Mouse (Mus musculus): ENCODE results near the gene Cldn9. TPM values are rescaled to one million over a fixed set of nuclear protein-coding genes. Genes with fewer than 3 reads are reported as not detected.

Cldn9 gene
- polyA plus RNA-seq, 1 experiment = not detected

- no peak for DNase-seq (ENCODE audit: low spot score)
These were observed 3.5 kb downstream of the Cldn9 start for GRCm38 (mm10) chr17:23680336-23680735.

GRCm38 (mm10) chr17:23679127-23679835 lies 4.5 kb downstream of the Cldn9 start, which contains the start of gene Cldn6:
TSS of gene Cldn6 (plus strand) at chr17:23679249.
- no peak for DNase-seq (ENCODE audit: low spot score)

GRCm38 (mm10) chr17:23677236-23677679 lies 6.6 kb downstream of the Cldn9 start, which contains the start of gene Tnfrsf12a:
TSS of gene Tnfrsf12a (minus strand) at chr17:23677468.
- peak; percentile 73 for DNase-seq (ENCODE audit: low spot score)

GRCm38 (mm10) chr17:23676473-23677031 lies 7.3 kb downstream of the Cldn9 start:
- DNase-seq (ENCODE audit: low spot score) = peak; percentile 62

GRCm38 (mm10) chr17:23675564-23676281 lies 8.1 kb downstream of the Cldn9 start:
- DNase-seq (ENCODE audit: low spot score) = peak; percentile 58

- DNase-seq (ENCODE audit: low spot score) = peak; percentile 59
These were observed 8.7 kb downstream of the Cldn9 start for GRCm38 (mm10) chr17:23675127-23675526.

GRCm38 (mm10) chr17:23674271-23674952 lies 9.4 kb downstream of the Cldn9 start:
- DNase-seq (ENCODE audit: low spot score) = no peak

GRCm38 (mm10) chr17:23673424-23674073 lies 10.3 kb downstream of the Cldn9 start, which contains the start of the genes Hcfc1r1 and Thoc6:
TSS of gene Hcfc1r1 (plus strand) at chr17:23673596.
TSS of gene Thoc6 (minus strand) at chr17:23673882.
- peak; percentile 92 for DNase-seq (ENCODE audit: low spot score)

- DNase-seq (ENCODE audit: low spot score) = no peak
These were observed 11.1 kb downstream of the Cldn9 start for GRCm38 (mm10) chr17:23672761-23673160.

GRCm38 (mm10) chr17:23671519-23671918 lies 12.3 kb downstream of the Cldn9 start:
- DNase-seq (ENCODE audit: low spot score) = no peak

GRCm38 (mm10) chr17:23670516-23671074 lies 13.2 kb downstream of the Cldn9 start:
- DNase-seq (ENCODE audit: low spot score) = no peak

GRCm38 (mm10) chr17:23665511-23665910 lies 18.3 kb downstream of the Cldn9 start:
- no peak for DNase-seq (ENCODE audit: low spot score)

- DNase-seq (ENCODE audit: low spot score) = no peak
These were observed 19.2 kb downstream of the Cldn9 start for GRCm38 (mm10) chr17:23664556-23665021.

- DNase-seq (ENCODE audit: low spot score) = no peak
These were observed 22.3 kb downstream of the Cldn9 start for GRCm38 (mm10) chr17:23661526-23661925.

- DNase-seq (ENCODE audit: low spot score) = no peak
These were observed 23.0 kb downstream of the Cldn9 start for GRCm38 (mm10) chr17:23660876-23661200.

GRCm38 (mm10) chr17:23660117-23660875 lies 23.5 kb downstream of the Cldn9 start, which contains the start of gene Bicdl2:
TSS of gene Bicdl2 (plus strand) at chr17:23660506.
- peak; percentile 79 for DNase-seq (ENCODE audit: low spot score)

GRCm38 (mm10) chr17:23658450-23658849 lies 25.4 kb downstream of the Cldn9 start:
- DNase-seq (ENCODE audit: low spot score) = no peak

- no peak for DNase-seq (ENCODE audit: low spot score)
These were observed 29.4 kb downstream of the Cldn9 start for GRCm38 (mm10) chr17:23654410-23654809.

GRCm38 (mm10) chr17:23654001-23654400 lies 29.8 kb downstream of the Cldn9 start:
- no peak for DNase-seq (ENCODE audit: low spot score)

GRCm38 (mm10) chr17:23653324-23653723 lies 30.5 kb downstream of the Cldn9 start:
- DNase-seq (ENCODE audit: low spot score) = no peak
